Comparison of ENCODE assay signal across 21 mouse cellular contexts in the genomic region with DNA sequence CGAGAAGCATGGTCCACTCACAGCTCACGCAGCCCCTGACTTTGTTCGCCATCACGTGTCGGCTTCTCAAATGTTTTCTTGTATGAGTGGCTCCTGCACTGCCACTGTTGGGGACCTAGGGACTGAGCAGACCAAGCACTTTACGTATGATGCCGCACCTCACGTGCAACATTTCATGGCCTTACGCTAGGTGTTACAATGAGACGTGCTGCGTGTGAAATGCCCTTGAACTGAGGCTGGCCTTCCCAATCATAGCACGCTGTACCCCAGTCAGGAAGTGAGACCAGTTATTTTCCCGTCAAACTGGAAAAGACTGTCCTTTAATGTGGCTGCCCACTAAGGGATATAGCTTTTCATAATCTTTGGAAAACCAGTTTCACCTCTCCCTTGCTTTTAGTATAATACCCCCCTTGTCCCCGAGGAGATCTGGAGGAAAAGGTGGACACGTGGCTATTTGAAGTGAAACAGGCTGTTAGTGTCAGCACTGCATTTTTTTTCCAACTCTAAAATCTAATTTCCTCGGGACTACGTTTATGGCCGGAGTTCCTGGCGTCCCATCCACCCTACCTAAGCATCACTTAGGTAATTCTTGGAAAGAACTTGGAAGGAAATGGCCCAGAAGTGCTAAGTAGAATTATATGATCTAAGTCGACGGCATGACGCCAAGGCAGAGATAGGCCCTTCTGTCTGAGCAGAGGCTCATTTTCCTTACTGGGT. TPM values are rescaled to one million over a fixed set of nuclear protein-coding genes. Genes with fewer than 3 reads are reported as not detected.
A peak's percentile ranks its signal among the peaks of the same experiment; 100 is the strongest.
DNase-seq lines count a peak whose midpoint lies in the region; ATAC-seq and TF ChIP-seq lines count a peak whose summit lies in the region.
"Had no signal": no experiment of that assay in that cellular context is flagged by ENCODE, and none has a peak within 500 bp of the region (broad histone marks: within the 10 kb centered on the region; RNA-seq: fewer than 3 reads in every experiment).

No protein-coding gene starts in this region.

- no peak for ATAC-seq in heart, embryonic 11.5 days (replicated peaks; ENCODE audit: insufficient number of reproducible peaks, low FRiP score, low TSS enrichment)
- ATAC-seq in lung, embryonic 16.5 days (ENCODE audit: low read depth), result 0 out of 2 replicates have a peak, but pooled peaks have one; percentile 20
- ATAC-seq in stomach, postnatal 0 days (ENCODE audit: low FRiP score, low TSS enrichment), result no peak
- ATAC-seq in CD4-positive, CD25-positive, alpha-beta regulatory T cell, adult 4 months, result no peak
- ATAC-seq: forebrain, embryonic 15.5 days had no signal

- no peak for TF ChIP-seq EP300 in stomach, postnatal 0 days (optimal IDR thresholded peaks at IDR 0.05)

- no peak overlapping the region for H3K4me2 ChIP-seq in heart, embryonic 11.5 days
- no peak overlapping the region for H3K4me2 ChIP-seq in lung, embryonic 16.5 days (ENCODE audit: low read depth, low read length)
- H3K4me2 ChIP-seq in stomach, postnatal 0 days (replicated peaks; ENCODE audit: low read depth), result no peak overlapping the region
- H3K4me2 ChIP-seq: forebrain, embryonic 15.5 days; hindbrain, embryonic 15.5 days; intestine, embryonic 15.5 days; liver, embryonic 15.5 days; midbrain, embryonic 12.5 days; neural tube, embryonic 12.5 days had no signal

- H3K27me3 ChIP-seq in heart, embryonic 11.5 days (ENCODE audit: control insufficient read depth, insufficient read depth, low read length), result no peaks in the 10 kb centered on the region
- no peaks in the 10 kb centered on the region for H3K27me3 ChIP-seq in lung, embryonic 16.5 days (ENCODE audit: control insufficient read depth, insufficient read depth, low read depth, low read length)
- no peaks in the 10 kb centered on the region for H3K27me3 ChIP-seq in stomach, postnatal 0 days (ENCODE audit: control insufficient read depth, insufficient read depth, low read length)
- H3K27me3 ChIP-seq: CH12.LX; forebrain, embryonic 15.5 days; hindbrain, embryonic 15.5 days; intestine, embryonic 15.5 days; liver, embryonic 15.5 days; midbrain, embryonic 12.5 days; neural tube, embryonic 12.5 days had no signal

- DNase-seq in heart, adult 18-20 months, result no peak
- no peak for DNase-seq in lung, postnatal 10 days
- DNase-seq in heart, postnatal 4 days, result peak; percentile 27
- peak; percentile 4 for DNase-seq in stomach, postnatal 0 days (ENCODE audit: low spot score)
- DNase-seq: cerebellum, adult 18-20 months; gastrocnemius, postnatal 25 days; kidney, adult 9 months; kidney, postnatal 25 days; lung, postnatal 4 days; thymus, postnatal 25 days had no signal

- no peak overlapping the region for H3K4me3 ChIP-seq in heart, embryonic 11.5 days (ENCODE audit: low read depth, low read length)
- no peak overlapping the region for H3K4me3 ChIP-seq in lung, embryonic 16.5 days (ENCODE audit: low read length)
- no peak overlapping the region for H3K4me3 ChIP-seq in stomach, postnatal 0 days (ENCODE audit: low read depth, low read length)
- H3K4me3 ChIP-seq: forebrain, embryonic 15.5 days; hindbrain, embryonic 15.5 days; intestine, embryonic 15.5 days; liver, embryonic 15.5 days; midbrain, embryonic 12.5 days; neural tube, embryonic 12.5 days had no signal

- H3K36me3 ChIP-seq in heart, embryonic 11.5 days (ENCODE audit: control insufficient read depth, insufficient read depth, low read length), result no peaks in the 10 kb centered on the region
- H3K36me3 ChIP-seq in lung, embryonic 16.5 days (ENCODE audit: control insufficient read depth, insufficient read depth, low read length), result no peaks in the 10 kb centered on the region
- H3K36me3 ChIP-seq in stomach, postnatal 0 days (ENCODE audit: control insufficient read depth, insufficient read depth, low read length), result no peaks in the 10 kb centered on the region
- H3K36me3 ChIP-seq: forebrain, embryonic 15.5 days; hindbrain, embryonic 15.5 days; intestine, embryonic 15.5 days; liver, embryonic 15.5 days; midbrain, embryonic 12.5 days; neural tube, embryonic 12.5 days had no signal

- 78% methylated on average over 22 of the region's 22 CpGs for WGBS in heart, embryonic 11.5 days (ENCODE audit: insufficient replicate concordance)
- WGBS in lung, embryonic 16.5 days, result 64% methylated on average over 22 of the region's 22 CpGs
- 81% methylated on average over 22 of the region's 22 CpGs for WGBS in stomach, postnatal 0 days

- no peaks in the 10 kb centered on the region for H3K9me3 ChIP-seq in heart, embryonic 11.5 days (replicated peaks; ENCODE audit: control insufficient read depth, low read length)
- H3K9me3 ChIP-seq in lung, embryonic 16.5 days (ENCODE audit: control insufficient read depth, low read length), result no peaks in the 10 kb centered on the region
- H3K9me3 ChIP-seq in stomach, postnatal 0 days (ENCODE audit: control insufficient read depth, low read length), result no peaks in the 10 kb centered on the region
- H3K9me3 ChIP-seq: forebrain, embryonic 15.5 days; hindbrain, embryonic 15.5 days; intestine, embryonic 15.5 days; liver, embryonic 15.5 days; midbrain, embryonic 12.5 days; neural tube, embryonic 12.5 days had no signal

- H3K27ac ChIP-seq in heart, embryonic 11.5 days (ENCODE audit: low read depth, low read length), result 0 out of 2 replicates have a peak overlapping the region, but pooled peaks have one; percentile 36
- H3K27ac ChIP-seq in lung, embryonic 16.5 days (ENCODE audit: low read length), result 0 out of 2 replicates have a peak overlapping the region, but pooled peaks have one; percentile 25
- no peak overlapping the region for H3K27ac ChIP-seq in stomach, postnatal 0 days (replicated peaks)
- H3K27ac ChIP-seq: forebrain, embryonic 15.5 days; hindbrain, embryonic 15.5 days; intestine, embryonic 15.5 days; liver, embryonic 15.5 days; midbrain, embryonic 12.5 days; neural tube, embryonic 12.5 days had no signal

- H3K4me1 ChIP-seq in heart, embryonic 11.5 days (ENCODE audit: control insufficient read depth, insufficient read depth, low read length), result 0 out of 2 replicates have a peak, but pooled peaks cover 2% of the 10 kb centered on the region
- 0 out of 2 replicates have a peak, but pooled peaks cover 5% of the 10 kb centered on the region for H3K4me1 ChIP-seq in lung, embryonic 16.5 days (replicated peaks; ENCODE audit: control insufficient read depth, insufficient read depth, low read length)
- no peaks in the 10 kb centered on the region for H3K4me1 ChIP-seq in stomach, postnatal 0 days (replicated peaks; ENCODE audit: control insufficient read depth, insufficient read depth)
- H3K4me1 ChIP-seq: hindbrain, embryonic 15.5 days; intestine, embryonic 15.5 days; liver, embryonic 15.5 days; neural tube, embryonic 12.5 days had no signal

- H3K9ac ChIP-seq in heart, embryonic 11.5 days (ENCODE audit: low read depth, low read length), result no peak overlapping the region
- H3K9ac ChIP-seq in lung, embryonic 16.5 days (ENCODE audit: low read length), result no peak overlapping the region
- no peak overlapping the region for H3K9ac ChIP-seq in stomach, postnatal 0 days (ENCODE audit: low read length)
- H3K9ac ChIP-seq: forebrain, embryonic 15.5 days; hindbrain, embryonic 15.5 days; intestine, embryonic 15.5 days; liver, embryonic 15.5 days; midbrain, embryonic 12.5 days; neural tube, embryonic 12.5 days had no signal

- TF ChIP-seq CTCF in stomach, postnatal 0 days (IDR thresholded peaks at IDR 0.05; ENCODE audit: low read depth), result no peak

RNA-seq across cellular contexts. Expression of a gene that starts 29.4 kb away (rescaled TPM):
- polyA plus RNA-seq in heart, embryonic 11.5 days (2014; fragmentation: Nextera tagmentation; extraction: Ambion mirVana), result 54.6 and 59.0 TPM in 2 replicates
- 100 to 1,000 TPM; 126 TPM for total RNA-seq in heart, adult 18-20 months (2021)
- polyA plus RNA-seq in lung, embryonic 16.5 days (2015; fragmentation: Nextera tagmentation; extraction: Ambion mirVana), result 104 and 107 TPM in 2 replicates
- 100 to 1,000 TPM; 208 to 209 TPM for total RNA-seq in heart, postnatal 4 days (2021)
- 18.8 and 19.9 TPM in 2 replicates for polyA plus RNA-seq in stomach, postnatal 0 days (2015; fragmentation: Nextera tagmentation; extraction: Ambion mirVana)
- under 1 TPM in 1 of 2 experiments, not detected in 1; 0.20 TPM for polyA plus RNA-seq in CD4-positive, CD25-positive, alpha-beta regulatory T cell, adult 4 months (2017; shearing (Covaris generic))
- total RNA-seq: MEL had no signal

Comparison
In these comparisons a context has a peak if more than half of its experiments do, and no peak if none do; other contexts are left out.
1. DNase-seq: peak in heart, postnatal 4 days (single experiment) and stomach, postnatal 0 days (single experiment); none in heart, adult 18-20 months (0 of 2) and lung, postnatal 10 days (single experiment).
2. RNA of a gene that starts 29.4 kb away (polyA plus RNA-seq): 104 to 107 TPM in lung, embryonic 16.5 days, 54.6 to 59.0 TPM in heart, embryonic 11.5 days and 18.8 to 19.9 TPM in stomach, postnatal 0 days; 0.20 TPM in CD4-positive, CD25-positive, alpha-beta regulatory T cell, adult 4 months; every median in the first group is over 10 times any median in the second.